Mouse (Mus musculus): ENCODE measurements around the gene Dnah7a. TPM values are rescaled to one million over a fixed set of nuclear protein-coding genes. Genes with fewer than 3 reads are reported as not detected.
"Not testable (repeated sequence)": the region's sequence is repeated elsewhere in the genome, so short reads cannot be mapped to it uniquely, and the experiment has no call there.

The Dnah7a gene
- total and polyA plus RNA-seq, 2 experiments from 2014 or later = 4.5 to 12.0 TPM

GRCm38 (mm10) chr1:53711069-53711468, 4.5 kb upstream of the Dnah7a start:
- H3K4me3 ChIP-seq (ENCODE audit: low read depth, low read length) = no peak overlapping the region
- no peak for TF ChIP-seq CTCF (IDR thresholded peaks at IDR 0.05)
- H3K4me2 ChIP-seq (ENCODE audit: low read depth, low read length, poor library complexity, severe bottlenecking) = no peak overlapping the region
- ATAC-seq (ENCODE audit: low FRiP score) = no peak
- WGBS = 94% methylated on average over 9 of the region's 9 CpGs
- H3K27me3 ChIP-seq (ENCODE audit: insufficient read depth, low read length) = no peaks in the 10 kb centered on the region
- no peaks in the 10 kb centered on the region for H3K36me3 ChIP-seq (ENCODE audit: insufficient read depth, low read length)
- H3K9ac ChIP-seq (replicated peaks; ENCODE audit: low read length, poor library complexity, severe bottlenecking) = no peak overlapping the region
- no peaks in the 10 kb centered on the region for H3K9me3 ChIP-seq (ENCODE audit: low read length)
- H3K4me1 ChIP-seq (ENCODE audit: insufficient read depth, low read length) = no peaks in the 10 kb centered on the region
- DNase-seq (ENCODE audit: low spot score) = no peak
- no peak overlapping the region for H3K27ac ChIP-seq (ENCODE audit: low read depth, low read length)

- DNase-seq (ENCODE audit: low spot score) = peak; percentile 56
- WGBS = 60% methylated on average over 5 of the region's 5 CpGs
- not testable (repeated sequence) for H3K4me1 ChIP-seq (ENCODE audit: insufficient read depth, low read length); H3K27me3 ChIP-seq (ENCODE audit: insufficient read depth, low read length); H3K4me2 ChIP-seq (ENCODE audit: low read depth, low read length, poor library complexity, severe bottlenecking); ATAC-seq (ENCODE audit: low FRiP score); H3K4me3 ChIP-seq (ENCODE audit: low read depth, low read length); H3K36me3 ChIP-seq (ENCODE audit: insufficient read depth, low read length); H3K27ac ChIP-seq (ENCODE audit: low read depth, low read length); H3K9ac ChIP-seq (replicated peaks; ENCODE audit: low read length, poor library complexity, severe bottlenecking); H3K9me3 ChIP-seq (ENCODE audit: low read length)
These were observed 3.0 kb upstream of the Dnah7a start for GRCm38 (mm10) chr1:53709602-53710001.

GRCm38 (mm10) chr1:53704164-53704563, 2.4 kb downstream of the Dnah7a start:
- WGBS = 85% methylated on average over 5 of the region's 5 CpGs
- Histone ChIP-seq H3K4me3 (ENCODE audit: low read depth, low read length) (no peak overlapping the region), H3K9ac (replicated peaks; ENCODE audit: low read length, poor library complexity, severe bottlenecking) (no peak overlapping the region), H3K36me3 (ENCODE audit: insufficient read depth, low read length) (no peaks in the 10 kb centered on the region), H3K4me2 (ENCODE audit: low read depth, low read length, poor library complexity, severe bottlenecking) (no peak overlapping the region), H3K27me3 (ENCODE audit: insufficient read depth, low read length) (no peaks in the 10 kb centered on the region), H3K9me3 (ENCODE audit: low read length) (no peaks in the 10 kb centered on the region), H3K4me1 (ENCODE audit: insufficient read depth, low read length) (no peaks in the 10 kb centered on the region), H3K27ac (ENCODE audit: low read depth, low read length) (no peak overlapping the region)
- TF ChIP-seq CTCF (IDR thresholded peaks at IDR 0.05) = peak; percentile 15
- ATAC-seq (ENCODE audit: low FRiP score) (no peak), DNase-seq (ENCODE audit: low spot score) (no peak)

GRCm38 (mm10) chr1:53664268-53664667, 42.3 kb downstream of the Dnah7a start:
- H3K4me3 ChIP-seq (ENCODE audit: low read depth, low read length); H3K4me1 ChIP-seq (ENCODE audit: insufficient read depth, low read length); H3K9ac ChIP-seq (replicated peaks; ENCODE audit: low read length, poor library complexity, severe bottlenecking); H3K27ac ChIP-seq (ENCODE audit: low read depth, low read length); H3K27me3 ChIP-seq (ENCODE audit: insufficient read depth, low read length); H3K9me3 ChIP-seq (ENCODE audit: low read length); ATAC-seq (ENCODE audit: low FRiP score); H3K4me2 ChIP-seq (ENCODE audit: low read depth, low read length, poor library complexity, severe bottlenecking); DNase-seq (ENCODE audit: low spot score); H3K36me3 ChIP-seq (ENCODE audit: insufficient read depth, low read length): not testable (repeated sequence)

- Histone ChIP-seq H3K9me3 (ENCODE audit: low read length) (no peaks in the 10 kb centered on the region), H3K9ac (replicated peaks; ENCODE audit: low read length, poor library complexity, severe bottlenecking) (no peak overlapping the region), H3K4me1 (ENCODE audit: insufficient read depth, low read length) (no peaks in the 10 kb centered on the region), H3K36me3 (ENCODE audit: insufficient read depth, low read length) (no peaks in the 10 kb centered on the region), H3K27me3 (ENCODE audit: insufficient read depth, low read length) (no peaks in the 10 kb centered on the region), H3K4me2 (ENCODE audit: low read depth, low read length, poor library complexity, severe bottlenecking) (no peak overlapping the region), H3K4me3 (ENCODE audit: low read depth, low read length) (no peak overlapping the region), H3K27ac (ENCODE audit: low read depth, low read length) (no peak overlapping the region)
- DNase-seq (ENCODE audit: low spot score) (no peak), ATAC-seq (ENCODE audit: low FRiP score) (no peak)
- TF ChIP-seq CTCF (IDR thresholded peaks at IDR 0.05) = no peak
- WGBS = 72% methylated on average over 8 of the region's 8 CpGs
These were observed 66.5 kb downstream of the Dnah7a start for GRCm38 (mm10) chr1:53639865-53640794.

- WGBS = 66% methylated on average over 2 of the region's 2 CpGs
- not testable (repeated sequence) for H3K9ac ChIP-seq (replicated peaks; ENCODE audit: low read length, poor library complexity, severe bottlenecking); H3K9me3 ChIP-seq (ENCODE audit: low read length); DNase-seq (ENCODE audit: low spot score); H3K27ac ChIP-seq (ENCODE audit: low read depth, low read length); H3K27me3 ChIP-seq (ENCODE audit: insufficient read depth, low read length); H3K4me1 ChIP-seq (ENCODE audit: insufficient read depth, low read length); H3K4me2 ChIP-seq (ENCODE audit: low read depth, low read length, poor library complexity, severe bottlenecking); H3K4me3 ChIP-seq (ENCODE audit: low read depth, low read length); ATAC-seq (ENCODE audit: low FRiP score); H3K36me3 ChIP-seq (ENCODE audit: insufficient read depth, low read length)
These were observed 70.9 kb downstream of the Dnah7a start for GRCm38 (mm10) chr1:53635641-53636040.

- not testable (repeated sequence) for ATAC-seq (ENCODE audit: low FRiP score); H3K27me3 ChIP-seq (ENCODE audit: insufficient read depth, low read length); DNase-seq (ENCODE audit: low spot score); H3K9me3 ChIP-seq (ENCODE audit: low read length); H3K36me3 ChIP-seq (ENCODE audit: insufficient read depth, low read length); H3K9ac ChIP-seq (replicated peaks; ENCODE audit: low read length, poor library complexity, severe bottlenecking); H3K27ac ChIP-seq (ENCODE audit: low read depth, low read length); H3K4me3 ChIP-seq (ENCODE audit: low read depth, low read length); H3K4me2 ChIP-seq (ENCODE audit: low read depth, low read length, poor library complexity, severe bottlenecking); H3K4me1 ChIP-seq (ENCODE audit: insufficient read depth, low read length)
These were observed 74.5 kb downstream of the Dnah7a start for GRCm38 (mm10) chr1:53632040-53632439.

Measured in midbrain, postnatal 0 days (tissue).